Mouse (Mus musculus): Measurements from ENCODE around the gene Dhrs11. TPM values are rescaled to one million over a fixed set of nuclear protein-coding genes. Genes with fewer than 3 reads are reported as not detected.
"Not testable (repeated sequence)": the region's sequence is repeated elsewhere in the genome, so short reads cannot be mapped to it uniquely, and the experiment has no call there.

The Dhrs11 gene
- total RNA-seq (2017): 10.0 and 12.4 TPM in 2 replicates

DNA sequence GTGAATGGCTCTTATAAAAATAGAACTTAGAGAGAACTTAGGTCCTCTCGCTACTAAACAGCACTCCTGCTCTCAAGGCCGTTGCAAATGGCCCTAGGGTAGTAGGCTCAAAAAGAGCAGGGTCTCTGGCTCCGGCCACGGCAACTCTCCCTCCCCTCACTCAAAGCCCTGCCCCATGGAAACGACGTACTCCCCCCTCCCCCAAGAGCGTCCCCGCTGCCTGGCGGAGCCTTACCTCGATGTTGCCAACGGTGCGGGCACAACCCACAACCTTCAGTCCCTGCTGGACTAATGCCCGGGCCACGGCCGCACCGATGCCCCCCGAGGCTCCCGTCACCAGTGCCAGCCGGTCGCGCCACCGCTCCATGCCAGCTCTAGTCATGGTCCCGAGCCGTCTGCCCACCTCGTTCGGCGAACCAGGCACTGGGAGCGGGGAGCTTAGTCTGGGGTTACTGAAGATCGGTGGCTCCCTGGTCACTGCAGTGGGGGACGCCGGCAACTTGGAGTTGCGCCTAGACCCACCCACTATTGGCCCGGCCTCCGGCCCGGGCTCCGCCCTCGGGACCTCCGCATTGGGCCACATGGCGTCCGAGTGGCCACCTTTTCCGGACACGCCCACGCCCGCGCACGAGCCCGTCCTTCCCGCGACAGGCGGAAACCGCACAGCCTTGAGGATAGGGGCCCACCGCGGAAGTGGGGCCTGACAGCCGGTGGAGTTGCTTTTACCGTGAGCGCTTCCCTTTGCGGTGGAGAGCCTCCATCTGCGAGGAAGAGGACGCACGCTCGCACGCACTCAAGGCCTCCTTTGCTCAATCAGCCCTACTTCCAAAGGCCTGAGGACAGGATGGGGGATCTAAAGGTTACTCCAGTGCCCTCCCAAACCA, at the start of gene Dhrs11:
Dhrs11 (minus strand) TSS at position 479 of the 884 bp plus-strand sequence.
- peak; percentile 83 for ATAC-seq (ENCODE audit: extremely low read depth, insufficient number of reproducible peaks, low FRiP score, poor library complexity, severe bottlenecking)

DNA sequence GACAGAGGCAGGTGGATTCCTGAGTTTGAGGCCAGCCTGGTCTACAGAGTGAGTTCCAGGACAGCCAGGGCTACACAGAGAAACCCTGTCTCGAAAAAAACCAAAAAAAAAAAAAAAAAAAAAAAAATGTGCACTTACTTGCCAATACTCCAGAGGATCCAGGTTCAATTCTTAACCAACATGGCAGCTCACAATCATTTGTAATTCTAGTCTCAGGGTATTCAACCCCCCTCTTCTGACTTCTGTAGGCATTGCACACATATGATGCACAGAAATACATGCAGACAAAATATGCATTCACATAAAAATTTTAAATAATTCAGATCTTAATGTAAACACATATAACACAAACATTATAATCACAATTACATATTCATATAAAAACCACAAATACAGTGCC, 47.2 kb upstream of the Dhrs11 start:
- not testable (repeated sequence) for ATAC-seq (ENCODE audit: extremely low read depth, insufficient number of reproducible peaks, low FRiP score, poor library complexity, severe bottlenecking)

DNA sequence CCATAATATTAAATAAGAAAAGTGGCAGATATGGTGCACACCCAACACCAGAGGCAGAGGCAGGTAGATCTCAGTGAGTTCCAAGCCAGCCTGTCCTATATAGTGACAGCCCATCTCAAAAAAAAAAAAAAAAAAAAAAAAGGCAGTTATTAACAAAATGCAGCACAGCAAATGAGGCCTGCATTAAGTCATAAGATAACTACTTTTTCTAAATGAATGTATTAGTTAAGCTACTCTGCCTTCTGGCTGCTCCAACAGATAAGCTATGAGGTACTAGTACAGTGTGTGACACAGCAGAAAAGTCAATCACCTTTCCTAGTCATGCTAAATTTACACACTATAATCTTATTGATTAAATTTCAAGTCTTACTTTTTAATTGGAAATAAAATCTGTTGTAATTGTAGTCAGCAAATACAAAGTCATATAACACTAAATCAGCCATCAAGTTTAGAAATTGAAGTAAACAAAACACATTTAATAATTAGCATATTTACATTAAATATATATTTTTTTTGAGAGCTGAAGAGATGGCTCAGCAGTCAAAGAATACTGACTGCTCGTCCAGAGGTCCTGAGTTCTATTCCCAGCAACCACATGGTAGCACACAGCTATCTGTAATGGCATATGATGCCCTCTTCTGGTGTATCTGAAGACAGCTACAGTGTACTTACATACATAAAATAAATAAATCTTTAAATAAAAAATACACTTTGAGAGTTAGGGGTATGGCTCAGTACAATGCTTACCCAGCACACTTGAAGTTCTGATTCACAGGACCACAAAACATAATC, 44.4 kb upstream of the Dhrs11 start:
- no peak for ATAC-seq (ENCODE audit: extremely low read depth, insufficient number of reproducible peaks, low FRiP score, poor library complexity, severe bottlenecking)

DNA sequence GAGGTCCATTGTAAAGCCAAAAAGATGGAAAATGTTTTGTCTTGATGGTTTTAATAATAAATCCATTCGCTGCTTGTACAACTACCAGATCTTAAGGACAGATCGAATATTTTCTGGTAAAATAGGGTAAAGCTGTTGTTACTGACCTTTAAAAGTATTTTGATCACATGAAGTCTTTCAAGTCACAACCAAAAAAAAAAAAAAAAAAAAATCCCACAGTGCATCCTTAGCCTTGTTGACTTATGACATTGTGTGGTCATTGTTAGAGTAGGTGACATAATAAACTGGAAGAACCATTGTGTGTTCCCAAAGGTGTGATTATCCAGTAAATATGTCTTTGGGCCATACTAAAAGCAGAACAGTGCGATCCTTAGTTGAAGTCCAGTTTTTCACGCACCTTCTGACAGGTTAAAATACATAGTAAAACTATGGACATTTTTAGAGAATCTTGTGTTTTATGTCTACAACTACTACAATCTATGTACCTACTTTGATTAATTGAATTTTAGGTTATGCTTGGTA, 42.8 kb upstream of the Dhrs11 start:
- no peak for ATAC-seq (ENCODE audit: extremely low read depth, insufficient number of reproducible peaks, low FRiP score, poor library complexity, severe bottlenecking)

DNA sequence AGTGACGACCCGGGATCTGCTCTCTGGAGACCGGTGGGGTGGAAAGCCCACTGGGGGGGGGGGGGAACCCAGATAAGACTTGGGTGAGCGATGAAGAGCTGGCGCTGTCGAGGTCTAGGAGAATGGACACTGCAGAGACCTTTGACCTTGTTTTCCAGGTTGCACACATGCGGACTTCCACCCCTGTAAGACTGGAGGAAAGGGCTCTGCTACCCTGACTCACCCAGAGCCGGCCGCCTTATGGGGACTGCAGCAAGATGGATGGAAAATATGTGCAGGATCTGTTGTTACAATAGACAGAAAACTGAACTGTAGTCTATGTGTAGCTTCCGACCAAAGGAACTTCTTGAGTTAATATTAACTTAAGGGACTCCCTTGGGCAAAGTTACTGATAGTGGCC, 42.3 kb upstream of the Dhrs11 start:
- no peak for ATAC-seq (ENCODE audit: extremely low read depth, insufficient number of reproducible peaks, low FRiP score, poor library complexity, severe bottlenecking)

DNA sequence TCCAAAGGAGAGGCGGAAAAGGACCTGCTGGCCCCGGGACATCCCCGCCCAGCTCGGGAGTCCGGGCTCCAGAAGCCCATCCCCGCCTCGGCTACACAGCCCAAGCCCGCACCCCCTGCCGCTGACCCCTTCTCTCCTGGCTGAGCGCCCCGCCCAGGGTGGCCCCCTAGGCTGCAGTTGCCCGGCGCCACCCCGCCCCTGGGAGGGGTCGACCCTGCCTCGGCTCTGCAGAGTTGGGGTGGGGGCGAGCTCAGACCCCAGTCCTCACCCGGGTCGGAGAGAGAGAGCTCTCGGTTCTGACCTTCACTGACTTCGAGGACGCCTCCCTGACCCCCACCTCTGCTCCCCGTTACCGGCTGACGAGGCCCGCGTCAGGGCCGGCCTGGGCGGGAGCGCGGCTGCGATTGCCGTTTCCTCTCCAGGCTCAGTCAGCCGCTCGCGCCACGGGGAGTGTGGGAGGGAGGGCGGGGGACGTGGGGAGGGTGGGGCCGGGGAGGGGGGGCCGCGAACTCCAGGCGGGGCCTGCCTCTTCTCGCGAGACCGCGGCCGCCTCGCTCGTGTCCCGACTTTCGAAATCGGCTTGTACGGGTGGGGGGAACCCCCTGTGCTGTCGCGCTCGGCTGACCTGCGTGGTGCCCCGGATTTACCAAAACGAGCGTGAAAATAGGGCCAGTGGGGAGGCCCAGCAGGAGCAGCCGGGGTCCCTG, 41.7 kb upstream of the Dhrs11 start, which contains the start of gene Ggnbp2:
Ggnbp2 (minus strand) TSS at position 481 of the 707 bp plus-strand sequence.
- ATAC-seq (ENCODE audit: extremely low read depth, insufficient number of reproducible peaks, low FRiP score, poor library complexity, severe bottlenecking): peak; percentile 64

DNA sequence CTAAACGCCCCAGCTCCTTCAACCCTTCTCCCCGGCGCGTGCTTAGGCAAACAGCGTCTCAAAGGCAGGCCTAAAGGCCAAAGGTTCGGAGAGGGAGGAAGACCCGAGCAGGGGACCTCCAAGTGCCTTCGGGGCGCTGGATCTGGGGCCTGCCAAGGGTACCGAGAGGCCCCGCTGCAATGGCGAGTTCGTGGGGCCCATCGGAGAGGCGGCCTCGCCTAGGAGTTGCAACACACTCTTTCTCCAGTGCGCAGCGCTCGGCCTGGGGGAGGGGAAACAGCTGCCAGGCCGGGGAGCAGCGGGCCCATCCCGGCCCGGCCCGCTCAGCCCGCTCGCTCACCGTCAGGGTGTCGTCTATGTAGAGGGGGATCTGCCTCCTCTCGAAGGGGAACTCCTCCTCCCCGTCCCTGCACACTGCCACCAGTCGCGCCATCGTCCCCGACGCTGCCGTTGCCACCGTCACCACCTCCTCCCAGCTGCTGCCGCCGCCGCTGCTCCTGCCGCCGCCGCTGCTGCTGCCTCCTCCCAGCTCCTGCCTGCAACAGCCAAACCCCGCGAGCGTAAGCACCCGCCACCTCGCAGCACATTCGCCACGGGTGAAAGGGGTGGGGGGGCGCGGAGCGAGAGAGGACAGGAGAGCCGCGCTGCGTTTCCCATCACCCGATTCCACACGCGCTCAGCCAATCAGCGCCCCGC, 40.9 kb upstream of the Dhrs11 start:
- ATAC-seq (ENCODE audit: extremely low read depth, insufficient number of reproducible peaks, low FRiP score, poor library complexity, severe bottlenecking): peak; percentile 79

DNA sequence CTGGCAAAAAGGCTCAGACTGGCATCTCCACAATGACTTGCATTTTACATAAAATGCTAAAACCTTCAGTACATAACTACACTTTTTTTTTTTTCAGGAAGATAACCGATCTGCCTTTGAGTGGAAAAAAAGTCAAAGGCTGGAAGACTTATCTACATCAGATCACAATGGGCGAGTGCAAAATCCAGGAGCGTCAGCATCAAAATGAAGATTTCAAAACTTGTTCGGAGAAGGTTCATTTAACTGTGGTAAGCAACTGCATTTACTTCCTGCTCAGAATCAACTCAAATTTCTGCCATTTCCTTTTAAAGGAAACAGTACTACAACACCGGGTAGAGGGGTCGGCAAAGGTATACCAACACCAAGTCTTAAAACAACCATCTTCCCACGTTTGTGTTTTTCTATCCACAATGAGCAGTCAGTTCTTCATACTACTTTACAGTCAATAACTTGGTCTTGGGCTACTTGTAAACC, 40.0 kb upstream of the Dhrs11 start:
- no peak for ATAC-seq (ENCODE audit: extremely low read depth, insufficient number of reproducible peaks, low FRiP score, poor library complexity, severe bottlenecking)

DNA sequence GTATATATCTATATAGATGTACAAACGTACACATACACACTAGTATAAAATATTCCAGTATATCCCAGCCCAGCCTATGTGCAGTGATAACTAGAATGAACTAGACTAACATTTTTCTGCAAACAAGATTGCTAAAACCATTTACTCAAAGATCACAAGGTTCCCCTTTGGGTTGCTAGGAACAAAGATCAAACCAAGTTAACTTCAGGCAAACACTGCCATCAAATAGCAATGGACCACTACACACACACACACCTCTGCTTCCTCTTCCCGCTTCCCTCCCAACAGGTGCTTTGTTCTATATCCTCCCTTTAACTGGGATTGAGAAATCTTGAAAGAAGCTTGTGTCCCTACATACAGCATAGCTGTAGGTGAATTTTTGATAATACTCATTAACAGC, 38.8 kb upstream of the Dhrs11 start:
- ATAC-seq (ENCODE audit: extremely low read depth, insufficient number of reproducible peaks, low FRiP score, poor library complexity, severe bottlenecking): no peak

DNA sequence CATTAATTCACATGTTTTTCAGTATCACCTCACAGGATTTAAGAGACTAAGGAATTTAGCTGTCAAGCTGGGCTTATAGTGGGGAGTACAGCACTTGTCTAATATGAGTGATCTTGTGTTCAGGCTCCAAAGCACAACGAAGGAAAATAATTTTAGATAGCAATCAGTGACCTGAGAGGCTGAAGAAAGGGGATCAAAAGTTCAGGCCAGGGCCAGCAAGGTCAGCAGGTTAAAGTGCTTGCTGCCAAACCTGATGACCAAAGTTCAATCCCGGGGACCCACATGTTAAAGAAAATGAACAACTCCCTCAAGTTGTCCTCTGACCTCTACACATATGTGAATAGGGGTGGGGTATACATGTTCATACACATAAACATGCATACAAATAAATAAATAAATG, 36.5 kb upstream of the Dhrs11 start:
- no peak for ATAC-seq (ENCODE audit: extremely low read depth, insufficient number of reproducible peaks, low FRiP score, poor library complexity, severe bottlenecking)

DNA sequence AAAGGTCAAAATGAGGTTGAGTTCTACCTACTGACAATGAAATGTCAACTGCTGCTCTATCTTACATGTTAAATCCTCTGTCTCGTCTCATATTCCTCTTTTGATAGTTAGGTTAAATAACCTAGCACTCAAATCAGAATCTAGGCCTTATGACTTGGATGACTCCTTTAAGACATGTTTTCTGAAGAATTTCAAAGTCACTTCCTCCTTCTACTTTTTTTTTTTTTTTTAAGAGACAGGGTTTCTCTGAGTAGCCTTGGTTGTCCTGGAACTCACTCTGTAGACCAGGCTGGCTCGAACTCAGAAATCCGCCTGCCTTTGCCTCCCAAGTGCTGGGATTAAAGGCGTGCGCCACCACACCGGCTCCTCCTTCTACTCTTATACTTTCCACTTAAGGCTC, 26.5 kb upstream of the Dhrs11 start:
- ATAC-seq (ENCODE audit: extremely low read depth, insufficient number of reproducible peaks, low FRiP score, poor library complexity, severe bottlenecking): no peak

DNA sequence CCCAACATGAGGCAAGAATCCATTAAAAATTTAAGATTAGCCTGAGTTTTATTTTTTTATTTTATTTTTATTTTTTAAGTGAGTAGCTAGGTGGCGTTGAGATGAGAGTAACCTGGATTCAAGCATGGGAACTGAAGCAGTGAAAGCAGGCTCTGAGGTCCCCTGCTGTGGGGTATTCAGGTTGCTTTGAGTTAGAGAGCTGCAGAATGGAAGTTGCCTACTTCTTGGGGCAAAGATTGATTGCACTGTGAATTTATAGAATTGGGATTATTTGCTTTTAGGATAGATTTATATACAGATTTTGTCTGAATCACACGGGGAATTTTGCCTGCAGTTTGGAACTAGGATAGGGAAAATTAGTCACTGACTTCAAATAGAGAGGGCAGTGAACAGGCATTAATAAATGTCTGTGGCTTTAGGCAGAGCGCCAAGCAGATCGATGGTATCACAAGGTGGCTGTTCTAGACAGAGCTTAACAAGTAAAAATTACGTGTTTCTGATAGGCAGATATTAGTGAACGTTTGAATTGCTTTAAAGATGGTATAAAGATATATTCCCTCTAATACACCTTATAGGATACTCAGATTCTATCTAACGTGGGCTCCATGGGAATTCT, 18.8 kb upstream of the Dhrs11 start:
- no peak for ATAC-seq (ENCODE audit: extremely low read depth, insufficient number of reproducible peaks, low FRiP score, poor library complexity, severe bottlenecking)

DNA sequence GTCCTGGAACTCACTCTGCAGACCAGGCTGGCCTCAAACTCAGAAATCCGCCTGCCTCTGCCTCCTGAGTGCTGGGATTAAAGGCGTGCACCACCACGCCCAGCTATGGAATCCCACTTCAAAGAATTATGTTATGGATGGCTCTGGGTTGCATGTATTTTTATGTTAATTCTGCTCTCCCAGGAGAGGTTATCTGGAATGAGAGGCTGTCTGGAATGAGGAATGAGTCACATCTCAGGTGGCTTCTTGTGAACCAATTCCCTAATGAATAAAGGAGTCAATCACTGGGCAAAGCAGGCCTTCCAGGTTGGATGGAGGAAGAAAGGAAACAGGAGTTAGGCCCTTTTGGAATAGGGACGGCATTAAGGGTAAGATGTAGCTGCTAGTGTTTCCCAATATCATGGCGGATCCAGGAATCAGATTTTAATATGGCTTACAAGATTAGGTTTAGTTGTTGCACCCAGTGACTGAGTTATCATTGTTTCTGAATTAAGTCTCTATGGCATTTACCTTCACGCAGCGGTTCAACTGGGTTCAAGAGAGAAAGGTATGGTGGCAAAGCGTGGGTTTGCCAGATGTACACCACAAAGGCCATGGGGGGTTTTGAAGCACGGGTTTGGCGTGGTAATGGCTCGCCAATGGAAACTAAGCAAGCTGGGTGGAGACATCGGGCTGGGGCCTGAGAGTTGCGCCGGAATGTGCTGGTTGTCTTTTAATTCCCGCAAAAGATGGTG, 18.1 kb upstream of the Dhrs11 start:
- no peak for ATAC-seq (ENCODE audit: extremely low read depth, insufficient number of reproducible peaks, low FRiP score, poor library complexity, severe bottlenecking)

DNA sequence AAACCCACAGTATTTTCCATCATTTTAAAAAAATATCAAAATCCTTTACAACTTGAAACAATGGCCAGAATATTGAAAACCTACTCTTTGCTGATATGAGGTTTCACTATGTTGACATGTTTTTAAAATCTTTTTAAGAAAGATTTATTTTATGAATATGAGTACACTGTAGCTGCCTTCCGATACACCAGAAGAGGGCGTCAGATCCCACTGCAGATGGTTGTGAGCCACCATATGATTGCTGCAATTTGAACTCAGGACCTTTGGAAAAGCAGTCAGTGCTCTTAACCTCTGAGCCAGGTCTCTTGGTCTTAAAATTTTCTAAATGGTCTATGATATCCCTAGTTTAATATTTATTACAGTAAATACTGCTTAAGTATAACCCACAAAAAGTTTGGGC, 10.5 kb upstream of the Dhrs11 start:
- no peak for ATAC-seq (ENCODE audit: extremely low read depth, insufficient number of reproducible peaks, low FRiP score, poor library complexity, severe bottlenecking)

DNA sequence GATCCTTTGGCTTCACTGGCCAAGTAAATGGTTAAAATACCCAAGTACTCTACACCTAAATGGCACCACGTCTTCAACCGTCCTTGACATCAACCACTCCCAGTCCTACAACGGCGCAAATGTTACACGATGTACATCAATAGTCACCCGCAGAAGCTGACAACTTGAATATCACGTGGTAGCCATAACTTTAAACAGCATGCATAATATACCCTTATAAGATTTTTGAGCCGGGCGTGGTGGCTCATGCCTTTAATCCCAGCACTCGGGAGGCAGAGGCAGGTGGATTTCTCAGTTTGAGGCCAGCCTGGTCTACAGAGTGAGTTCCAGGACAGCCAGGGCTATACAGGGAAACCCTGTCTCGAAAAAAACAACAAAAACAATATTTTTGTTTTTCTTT, 701 bp upstream of the Dhrs11 start:
- ATAC-seq (ENCODE audit: extremely low read depth, insufficient number of reproducible peaks, low FRiP score, poor library complexity, severe bottlenecking): not testable (repeated sequence)

DNA sequence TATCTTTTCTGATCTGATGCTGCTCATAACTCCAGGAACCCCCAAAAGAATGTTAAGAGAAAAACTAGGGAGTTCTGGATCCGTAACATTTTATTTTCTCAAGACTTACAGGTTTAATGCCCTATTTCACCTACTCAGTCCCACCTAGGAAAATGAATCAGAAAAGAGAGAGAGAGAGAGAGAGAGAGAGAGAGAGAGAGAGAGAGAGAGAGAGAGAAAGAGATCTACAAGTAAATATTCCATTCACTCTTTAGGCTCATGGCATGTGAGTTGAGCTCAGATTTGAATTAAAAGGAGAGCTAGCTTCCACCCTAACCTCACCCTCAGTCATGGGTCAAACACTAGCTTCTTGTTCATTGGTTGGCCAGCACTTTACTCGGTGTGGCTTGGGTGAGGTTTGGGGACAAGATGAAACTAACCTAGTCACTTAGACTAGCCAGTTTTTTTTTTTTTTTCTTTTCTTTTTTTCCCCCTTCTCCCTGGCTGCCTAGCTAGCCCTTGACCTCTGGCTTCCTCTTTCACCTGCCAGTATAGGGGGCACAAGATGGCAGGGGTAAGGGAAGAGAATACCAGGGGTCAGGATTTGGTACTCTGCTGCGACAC, 792 bp downstream of the Dhrs11 start:
- ATAC-seq (ENCODE audit: extremely low read depth, insufficient number of reproducible peaks, low FRiP score, poor library complexity, severe bottlenecking): no peak

DNA sequence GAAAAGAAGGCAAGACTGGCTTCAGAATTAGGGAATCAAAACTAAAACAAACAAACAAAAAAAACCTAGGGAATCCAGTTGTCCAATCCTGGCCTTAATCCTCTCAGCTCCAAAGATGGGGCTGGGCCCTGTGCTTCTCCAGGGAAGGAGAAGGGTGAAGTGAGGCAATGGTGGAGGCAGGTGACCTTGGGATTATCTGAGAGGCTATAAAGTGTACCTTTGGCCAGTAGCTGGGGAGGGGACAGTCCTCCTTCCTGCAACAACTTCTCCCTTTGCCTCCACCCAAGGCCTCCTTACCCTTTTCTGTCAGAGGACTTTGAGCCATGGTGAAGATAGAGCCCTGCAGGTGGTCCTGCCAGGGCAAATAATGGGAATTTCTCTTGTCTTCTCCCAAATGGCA, 1.3 kb downstream of the Dhrs11 start:
- no peak for ATAC-seq (ENCODE audit: extremely low read depth, insufficient number of reproducible peaks, low FRiP score, poor library complexity, severe bottlenecking)

All from neutrophil, adult 5-6 weeks (primary cell).